ENCODE assay signal across 32 mouse cellular contexts in the genomic region with DNA sequence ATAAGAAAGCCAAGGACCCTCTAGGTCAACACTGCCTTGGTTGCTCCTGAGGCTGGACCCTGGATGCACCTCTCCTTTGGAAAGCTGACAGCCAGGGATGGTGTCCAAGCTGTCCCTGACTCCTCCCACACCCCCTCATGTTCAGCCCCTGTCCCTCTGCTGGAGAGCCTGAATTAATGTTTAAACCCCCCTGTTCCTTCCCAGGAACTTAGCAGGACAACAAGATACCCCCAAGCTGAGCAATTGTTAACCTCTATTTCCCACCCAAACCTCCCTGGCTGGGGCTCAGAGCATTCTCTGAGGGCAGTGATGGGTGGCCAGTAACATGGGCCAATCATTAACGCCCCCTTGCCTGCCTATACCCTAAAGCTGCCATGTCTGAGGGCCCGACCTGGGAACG. TPM values are rescaled to one million over a fixed set of nuclear protein-coding genes. Genes with fewer than 3 reads are reported as not detected.
DNase-seq lines count a peak whose midpoint lies in the region; ATAC-seq and TF ChIP-seq lines count a peak whose summit lies in the region.
"Had no signal": no experiment of that assay in that cellular context is flagged by ENCODE, and none has a peak within 500 bp of the region (broad histone marks: within the 10 kb centered on the region; RNA-seq: fewer than 3 reads in every experiment).

No protein-coding gene starts in this region.

- H3K27me3 ChIP-seq in kidney, adult 2 months (replicated peaks; ENCODE audit: control insufficient read depth, insufficient read depth, low read length) = no peaks in the 10 kb centered on the region
- no peaks in the 10 kb centered on the region for H3K27me3 ChIP-seq in kidney, embryonic 14.5 days (ENCODE audit: control insufficient read depth, insufficient read depth, low read length)
- H3K27me3 ChIP-seq: forebrain, embryonic 12.5 days; midbrain, embryonic 15.5 days; neural tube, embryonic 15.5 days had no signal

- peak; percentile 93 for DNase-seq in kidney, adult 2 months
- DNase-seq in kidney, postnatal 14 days = peak; percentile 82
- DNase-seq in urinary bladder, postnatal 4 days (ENCODE audit: low spot score in 2 of 2) = no peak
- no peak for DNase-seq in lung, postnatal 10 days
- no peak for DNase-seq in gastrocnemius, postnatal 36 days
- DNase-seq: adrenal gland, adult 2 months; adrenal gland, postnatal 36 days; B cell, adult 2 months; cerebellum, adult 18-20 months; cerebellum, postnatal 10 days; gastrocnemius, postnatal 14 days; heart, adult 18-20 months; heart, postnatal 36 days; layer of hippocampus, postnatal 36 days; left cerebral cortex, postnatal 4 days; lung, embryonic 14.5 days; right cerebral cortex, postnatal 25 days; spleen, adult 18-20 months; thymus, adult 18-20 months; thymus, postnatal 25 days had no signal

- peaks cover 1% of the 10 kb centered on the region; the same call in 1 of the 2 replicates for H3K36me3 ChIP-seq in kidney, adult 2 months (ENCODE audit: control insufficient read depth, insufficient read depth, low read length)
- no peaks in the 10 kb centered on the region for H3K36me3 ChIP-seq in kidney, embryonic 14.5 days (ENCODE audit: control insufficient read depth, insufficient read depth, low read length)
- H3K36me3 ChIP-seq: forebrain, embryonic 12.5 days; hindbrain, embryonic 12.5 days; midbrain, embryonic 10.5 days; midbrain, embryonic 15.5 days; neural tube, embryonic 15.5 days had no signal

- TF ChIP-seq POLR2A in kidney, adult 2 months (IDR thresholded peaks at IDR 0.05; ENCODE audit: low read depth, low read length) = peak; percentile 8

- H3K9ac ChIP-seq in kidney, embryonic 14.5 days (ENCODE audit: low read depth, low read length) = no peak overlapping the region
- H3K9ac ChIP-seq: forebrain, embryonic 12.5 days; hindbrain, embryonic 12.5 days; liver, embryonic 14.5 days; lung, embryonic 14.5 days; midbrain, embryonic 15.5 days; neural tube, embryonic 15.5 days had no signal

- H3K9me3 ChIP-seq in kidney, embryonic 14.5 days (ENCODE audit: control insufficient read depth, low read length) = no peaks in the 10 kb centered on the region
- H3K9me3 ChIP-seq: forebrain, embryonic 12.5 days; hindbrain, embryonic 12.5 days; midbrain, embryonic 10.5 days; midbrain, embryonic 15.5 days; neural tube, embryonic 15.5 days had no signal

- no peak overlapping the region for H3K4me2 ChIP-seq in kidney, embryonic 14.5 days (replicated peaks; ENCODE audit: low read depth, low read length)
- H3K4me2 ChIP-seq: forebrain, embryonic 12.5 days; heart, embryonic 11.5 days; hindbrain, embryonic 12.5 days; lung, embryonic 14.5 days; midbrain, embryonic 15.5 days; neural tube, embryonic 15.5 days had no signal

- peak; percentile 64; the same call in 1 of the 2 replicates for ATAC-seq in kidney, embryonic 14.5 days (ENCODE audit: low FRiP score, low TSS enrichment)
- ATAC-seq: intestine, postnatal 0 days; midbrain, embryonic 15.5 days had no signal

- H3K27ac ChIP-seq in kidney, adult 2 months (ENCODE audit: insufficient read depth, low read depth, low read length) = peak overlapping the region; percentile 88
- H3K27ac ChIP-seq in kidney, embryonic 14.5 days (ENCODE audit: low read depth, low read length) = no peak overlapping the region
- H3K27ac ChIP-seq: forebrain, embryonic 12.5 days; liver, embryonic 14.5 days; midbrain, embryonic 10.5 days; midbrain, embryonic 15.5 days had no signal

- 49% methylated on average over 3 of the region's 3 CpGs for WGBS in kidney, adult 2 months
- WGBS in kidney, embryonic 14.5 days = 62% methylated on average over 3 of the region's 3 CpGs

- TF ChIP-seq CTCF in kidney, adult 2 months (conservative IDR thresholded peaks at IDR 0.05; ENCODE audit: insufficient read depth, insufficient read length, low read depth, low read length) = 0 out of 2 replicates have a peak, but pooled peaks have one; percentile 4

- peaks cover 31% of the 10 kb centered on the region for H3K4me1 ChIP-seq in kidney, adult 2 months (ENCODE audit: control insufficient read depth, insufficient read depth, low read length)
- no peaks in the 10 kb centered on the region for H3K4me1 ChIP-seq in kidney, embryonic 14.5 days (ENCODE audit: control insufficient read depth, insufficient read depth, low read length)
- H3K4me1 ChIP-seq: forebrain, embryonic 12.5 days; midbrain, embryonic 10.5 days; midbrain, embryonic 15.5 days had no signal

- intact Hi-C loops in gastrocnemius, postnatal 36 days (cut with DNase I) = no loop called here

- H3K4me3 ChIP-seq in kidney, adult 2 months (ENCODE audit: insufficient read depth, low read depth, low read length) = no peak overlapping the region
- H3K4me3 ChIP-seq in kidney, embryonic 14.5 days (ENCODE audit: low read length) = no peak overlapping the region
- H3K4me3 ChIP-seq: erythroblast, embryonic 14.5 days; forebrain, embryonic 12.5 days; hindbrain, embryonic 12.5 days; midbrain, embryonic 10.5 days; midbrain, embryonic 15.5 days; neural tube, embryonic 15.5 days had no signal

RNA-seq across cellular contexts. Expression of gene Ttpal, which starts 41.9 kb away (rescaled TPM):
- 11.3 and 12.0 TPM in 2 replicates for polyA plus RNA-seq in kidney, adult 2 months (2012; rRNA removed)
- 16.0 and 40.3 TPM in 2 replicates for polyA plus RNA-seq in kidney, embryonic 14.5 days (2014; fragmentation: Nextera tagmentation; extraction: Ambion mirVana)
- 1 to 10 TPM; 4.3 to 4.8 TPM for total RNA-seq in gastrocnemius, postnatal 36 days (2021)

RNA-seq across cellular contexts. Expression of gene Hnf4a, which starts 53.6 kb away (rescaled TPM):
- 354 and 376 TPM in 2 replicates for polyA plus RNA-seq in kidney, adult 2 months (2012; rRNA removed)
- 6.0 and 10.7 TPM in 2 replicates for polyA plus RNA-seq in kidney, embryonic 14.5 days (2014; fragmentation: Nextera tagmentation; extraction: Ambion mirVana)
- not detected for total RNA-seq in gastrocnemius, postnatal 36 days (2021)
- total RNA-seq: gastrocnemius, postnatal 14 days; heart, adult 18-20 months; heart, postnatal 36 days; layer of hippocampus, adult 8-10 months; layer of hippocampus, postnatal 36 days; left cerebral cortex, postnatal 4 days had no signal
- polyA plus RNA-seq: embryonic facial prominence, embryonic 14.5 days; forebrain, embryonic 12.5 days; hindbrain, embryonic 12.5 days; midbrain, embryonic 15.5 days had no signal

Comparison
In these comparisons a context has a peak if more than half of its experiments do, and no peak if none do; other contexts are left out.
1. RNA of gene Hnf4a, which starts 53.6 kb away (polyA plus RNA-seq): 354 to 376 TPM in kidney, adult 2 months; 6.0 to 10.7 TPM in kidney, embryonic 14.5 days; every median in the first group is over 10 times any median in the second.
2. DNase-seq: peak in kidney, adult 2 months (single experiment) and kidney, postnatal 14 days (single experiment); none in urinary bladder, postnatal 4 days (0 of 2), lung, postnatal 10 days (single experiment) and gastrocnemius, postnatal 36 days (0 of 2).